Comparison of ENCODE assay signal across 14 mouse cellular contexts in genomic region chr2:118963007-118963675, GRCm38 (mm10). TPM values are rescaled to one million over a fixed set of nuclear protein-coding genes. Genes with fewer than 3 reads are reported as not detected.
DNase-seq lines count a peak whose midpoint lies in the region; ATAC-seq lines count a peak whose summit lies in the region.
"Had no signal": no experiment of that assay in that cellular context is flagged by ENCODE, and none has a peak within 500 bp of the region (broad histone marks: within the 10 kb centered on the region; RNA-seq: fewer than 3 reads in every experiment).

No protein-coding gene starts in this region.

- H3K27me3 ChIP-seq in heart, embryonic 13.5 days (replicated peaks) = no peaks in the 10 kb centered on the region
- no peaks in the 10 kb centered on the region for H3K27me3 ChIP-seq in liver, embryonic 13.5 days
- no peaks in the 10 kb centered on the region for H3K27me3 ChIP-seq in forebrain, embryonic 13.5 days
- H3K27me3 ChIP-seq: hindbrain, embryonic 15.5 days; midbrain, embryonic 13.5 days; neural tube, embryonic 12.5 days had no signal

- H3K9me3 ChIP-seq in heart, embryonic 13.5 days = no peaks in the 10 kb centered on the region
- no peaks in the 10 kb centered on the region for H3K9me3 ChIP-seq in liver, embryonic 13.5 days (replicated peaks)
- no peaks in the 10 kb centered on the region for H3K9me3 ChIP-seq in forebrain, embryonic 13.5 days (replicated peaks)
- H3K9me3 ChIP-seq: hindbrain, embryonic 15.5 days; midbrain, embryonic 13.5 days; neural tube, embryonic 12.5 days had no signal

- 0 out of 2 replicates have a peak overlapping the region, but pooled peaks have one; percentile 24 for H3K9ac ChIP-seq in heart, embryonic 13.5 days
- peak overlapping the region; percentile 34 for H3K9ac ChIP-seq in liver, embryonic 13.5 days
- H3K9ac ChIP-seq in forebrain, embryonic 13.5 days = no peak overlapping the region
- H3K9ac ChIP-seq: hindbrain, embryonic 15.5 days; midbrain, embryonic 13.5 days; neural tube, embryonic 12.5 days had no signal

- no peak overlapping the region for H3K4me2 ChIP-seq in heart, embryonic 13.5 days
- H3K4me2 ChIP-seq in liver, embryonic 13.5 days = peak overlapping the region; percentile 29
- H3K4me2 ChIP-seq in forebrain, embryonic 13.5 days = no peak overlapping the region
- H3K4me2 ChIP-seq: midbrain, embryonic 13.5 days; neural tube, embryonic 12.5 days had no signal

- peaks cover 13% of the 10 kb centered on the region for H3K4me1 ChIP-seq in heart, embryonic 13.5 days
- peaks cover 53% of the 10 kb centered on the region for H3K4me1 ChIP-seq in liver, embryonic 13.5 days (replicated peaks)
- H3K4me1 ChIP-seq in forebrain, embryonic 13.5 days = no peaks in the 10 kb centered on the region; the same call in 1 of the 2 replicates
- H3K4me1 ChIP-seq: midbrain, embryonic 13.5 days; neural tube, embryonic 12.5 days had no signal

- no peak for ATAC-seq in heart, embryonic 13.5 days (ENCODE audit: extremely low read depth, insufficient number of reproducible peaks, low FRiP score, low TSS enrichment)
- ATAC-seq in liver, embryonic 13.5 days (ENCODE audit: low read depth) = peak; percentile 75
- ATAC-seq in forebrain, embryonic 13.5 days = no peak
- ATAC-seq in granulocyte monocyte progenitor cell, adult 5-6 weeks (replicated peaks; ENCODE audit: poor library complexity, severe bottlenecking) = no peak
- ATAC-seq: midbrain, embryonic 13.5 days had no signal

- H3K4me3 ChIP-seq in heart, embryonic 13.5 days = no peak overlapping the region
- H3K4me3 ChIP-seq in liver, embryonic 13.5 days (replicated peaks) = no peak overlapping the region
- no peak overlapping the region for H3K4me3 ChIP-seq in forebrain, embryonic 13.5 days
- H3K4me3 ChIP-seq: hindbrain, embryonic 15.5 days; midbrain, embryonic 13.5 days; neural tube, embryonic 12.5 days had no signal

- no peaks in the 10 kb centered on the region for H3K36me3 ChIP-seq in heart, embryonic 13.5 days
- H3K36me3 ChIP-seq in liver, embryonic 13.5 days = no peaks in the 10 kb centered on the region
- H3K36me3 ChIP-seq in forebrain, embryonic 13.5 days (ENCODE audit: poor library complexity, severe bottlenecking) = no peaks in the 10 kb centered on the region
- H3K36me3 ChIP-seq: hindbrain, embryonic 15.5 days; midbrain, embryonic 13.5 days; neural tube, embryonic 12.5 days had no signal

- 37% methylated on average over 9 of the region's 9 CpGs for WGBS in heart, embryonic 13.5 days
- 33% methylated on average over 9 of the region's 9 CpGs for WGBS in liver, embryonic 13.5 days (ENCODE audit: insufficient replicate concordance)
- WGBS in forebrain, embryonic 13.5 days = 64% methylated on average over 9 of the region's 9 CpGs

- no peak for DNase-seq in heart, postnatal 25 days (ENCODE audit: low spot score)
- DNase-seq in 3T3-L1 (ENCODE audit: low read depth, low spot score) (peak; percentile 57), MN1 (ENCODE audit: low spot score) (peak; percentile 20)
- DNase-seq in liver, embryonic 13.5 days = peak; percentile 20
- DNase-seq in urinary bladder, postnatal 25 days (ENCODE audit: low spot score) = no peak
- DNase-seq: cerebellum, postnatal 10 days; heart, adult 18-20 months; thymus, postnatal 36 days had no signal

- intact Hi-C loops in heart, postnatal 25 days (cut with DNase I) = no loop called here

- H3K27ac ChIP-seq in heart, embryonic 13.5 days (replicated peaks) = no peak overlapping the region
- peak overlapping the region; percentile 86 for H3K27ac ChIP-seq in liver, embryonic 13.5 days
- H3K27ac ChIP-seq in forebrain, embryonic 13.5 days = no peak overlapping the region
- H3K27ac ChIP-seq: hindbrain, embryonic 15.5 days; midbrain, embryonic 13.5 days; neural tube, embryonic 12.5 days had no signal

RNA-seq across cellular contexts. Expression of gene Chst14, which starts 36.8 kb away (rescaled TPM):
- 19.4 and 21.6 TPM in 2 replicates for polyA plus RNA-seq in heart, embryonic 13.5 days (2015; fragmentation: Nextera tagmentation; extraction: Ambion mirVana)
- 1 to 10 TPM; 9.3 to 9.8 TPM for total RNA-seq in heart, postnatal 25 days (2021)
- polyA plus RNA-seq in liver, embryonic 13.5 days (2015; fragmentation: Nextera tagmentation; extraction: Ambion mirVana) = 5.2 and 5.4 TPM in 2 replicates
- 5.9 and 6.9 TPM in 2 replicates for polyA plus RNA-seq in forebrain, embryonic 13.5 days (2015; fragmentation: Nextera tagmentation; extraction: Ambion mirVana)
- 8.4 and 11.4 TPM in 2 replicates for total RNA-seq in granulocyte monocyte progenitor cell, adult 5-6 weeks (2014; fragmentation: Nextera tagmentation)
- total RNA-seq in granulocyte monocyte progenitor cell, adult 5-6 weeks (2017) = 1.4 and 1.5 TPM in 2 replicates

Comparison
In these comparisons a context has a peak if more than half of its experiments do, and no peak if none do; other contexts are left out.
1. DNase-seq: peak in 3T3-L1 (single experiment), MN1 (single experiment) and liver, embryonic 13.5 days (single experiment); none in heart, postnatal 25 days (single experiment) and urinary bladder, postnatal 25 days (single experiment).